Mouse (Mus musculus): Measurements from ENCODE around the gene Necab2.

DNA sequence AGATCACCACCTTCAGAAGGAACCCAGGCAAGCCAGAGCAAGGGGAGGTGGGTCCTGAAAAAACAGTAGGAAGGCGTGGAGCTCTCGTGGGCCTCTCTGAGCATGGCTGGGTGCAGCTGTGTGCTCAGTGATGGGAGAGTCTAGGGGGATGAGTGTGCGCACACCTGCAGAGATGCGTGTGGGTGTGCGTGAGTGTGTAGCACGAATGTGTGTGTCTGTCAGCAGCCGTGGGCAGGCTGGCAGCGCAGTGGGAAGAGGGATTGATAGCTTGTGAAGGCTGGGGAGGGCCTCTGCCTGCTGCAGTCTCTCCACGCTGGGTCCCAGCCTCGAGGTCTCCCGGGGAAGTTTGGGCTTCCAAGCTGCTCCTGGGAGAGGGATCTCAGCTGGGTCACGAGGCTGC is 3.1 kb downstream of the Necab2 start:
- TF ChIP-seq CTCF (IDR thresholded peaks at IDR 0.05; ENCODE audit: extremely low read depth, insufficient read length, insufficient replicate concordance, low read depth, low read length) = no peak
- TF ChIP-seq POLR2A (IDR thresholded peaks at IDR 0.05; ENCODE audit: low read depth, low read length) = no peak

All from small intestine, adult 2 months (tissue).